Mouse (Mus musculus) testis, adult 2 months (tissue): ENCODE data around the gene Tmem9.
A peak's percentile ranks its signal among the peaks of the same experiment; 100 is the strongest.

ENCODE experiments used
- CTCF ChIP-seq: fragments of 200-500 bp; IDR thresholded peaks from 2 replicates; pipeline ENCODE4 v1.5.1; 2012; ENCODE audit warnings: low read depth, mild to moderate bottlenecking, inconsistent platforms, low read length, moderate library complexity; ENCODE audit not compliant: control insufficient read depth, insufficient read depth, insufficient replicate concordance
- POLR2A ChIP-seq: fragments of 200-500 bp; IDR thresholded peaks from 2 replicates; pipeline ENCODE4 v1.6.1; 2012; ENCODE audit warnings: low read depth, mild to moderate bottlenecking, inconsistent platforms, low read length, moderate library complexity; ENCODE audit not compliant: control insufficient read depth

- TF ChIP-seq CTCF (peak; percentile 17; the same call in 1 of the 2 replicates), POLR2A (no peak)
Measured at GRCm38 (mm10) chr1:135958483-135958882, 49.5 kb upstream of the Tmem9 start.
